Mouse (Mus musculus): ENCODE results near the gene Enc1. TPM values are rescaled to one million over a fixed set of nuclear protein-coding genes. Genes with fewer than 3 reads are reported as not detected.

Enc1 gene
- total and polyA plus RNA-seq, 3 experiments: 5.2 to 10.0 (median 7.7) TPM

GRCm38 (mm10) chr13:97197932-97198562 lies 42.9 kb upstream of the Enc1 start, which contains the start of gene Hexb:
Gene Hexb, minus strand, starts transcription at chr13:97198357.
- no peaks in the 10 kb centered on the region for H3K27me3 ChIP-seq (ENCODE audit: control insufficient read depth, insufficient read depth, low read length)
- H3K27ac ChIP-seq: peak within 1 kb of the TSS; percentile 92
- H3K79me2 ChIP-seq (replicated peaks; ENCODE audit: control insufficient read depth, insufficient read depth, low read length): no peaks in the 10 kb centered on the region
- H3K36me3 ChIP-seq (ENCODE audit: control insufficient read depth, insufficient read depth, low read length): no peaks in the 10 kb centered on the region
- no peaks in the 10 kb centered on the region; the same call in 1 of the 2 replicates for H3K4me1 ChIP-seq (ENCODE audit: control insufficient read depth, insufficient read depth, low read length)
- intact Hi-C loops (cut with DNase I): loop anchor here (10.0 kb wide), 1 partner anchor 1067 kb away; the partner anchor contains the start of genes Ankra2 and Utp15
- peak within 1 kb of the TSS; percentile 74 for H3K9ac ChIP-seq (ENCODE audit: low read depth, low read length)
- peak; percentile 89 for TF ChIP-seq POLR2A (IDR thresholded peaks at IDR 0.05; ENCODE audit: insufficient read depth, low read depth, low read length)
- TF ChIP-seq CTCF (IDR thresholded peaks at IDR 0.05): peak; percentile 49
- TF ChIP-seq EP300 (IDR thresholded peaks at IDR 0.05; ENCODE audit: insufficient read depth, low read depth, low read length): no peak
- DNase-seq: peak; percentile 97 to 98
- peak within 1 kb of the TSS; percentile 95 for H3K4me3 ChIP-seq
- under 1% methylated on average over 45 of the region's 45 CpGs for WGBS

- DNase-seq: no peak
- intact Hi-C loops (cut with DNase I): loop anchor here (10.0 kb wide), 1 partner anchor 1066 kb away; the partner anchor contains the start of genes Ankra2 and Utp15
- Histone ChIP-seq H3K27me3 (ENCODE audit: control insufficient read depth, insufficient read depth, low read length) (no peaks in the 10 kb centered on the region), H3K79me2 (replicated peaks; ENCODE audit: control insufficient read depth, insufficient read depth, low read length) (no peaks in the 10 kb centered on the region), H3K4me1 (ENCODE audit: control insufficient read depth, insufficient read depth, low read length) (no peaks in the 10 kb centered on the region; the same call in 1 of the 2 replicates), H3K36me3 (ENCODE audit: control insufficient read depth, insufficient read depth, low read length) (no peaks in the 10 kb centered on the region), H3K9ac (ENCODE audit: low read depth, low read length) (no peak overlapping the region), H3K27ac (no peak overlapping the region; the same call in 1 of the 2 replicates), H3K4me3 (no peak overlapping the region)
- WGBS: 65% methylated on average over 2 of the region's 2 CpGs
- no peak for TF ChIP-seq CTCF (IDR thresholded peaks at IDR 0.05)
- TF ChIP-seq EP300 (IDR thresholded peaks at IDR 0.05; ENCODE audit: insufficient read depth, low read depth, low read length): no peak
- no peak for TF ChIP-seq POLR2A (IDR thresholded peaks at IDR 0.05; ENCODE audit: insufficient read depth, low read depth, low read length)
These were observed 41.8 kb upstream of the Enc1 start for GRCm38 (mm10) chr13:97199123-97199522.

- H3K27ac ChIP-seq: no peak overlapping the region
- no peak overlapping the region for H3K9ac ChIP-seq (ENCODE audit: low read depth, low read length)
- intact Hi-C loops (cut with DNase I): no loop called here
- no peaks in the 10 kb centered on the region; the same call in 1 of the 2 replicates for H3K4me1 ChIP-seq (ENCODE audit: control insufficient read depth, insufficient read depth, low read length)
- H3K4me3 ChIP-seq: no peak overlapping the region
- WGBS: 50% methylated on average over 7 of the region's 7 CpGs
- H3K36me3 ChIP-seq (ENCODE audit: control insufficient read depth, insufficient read depth, low read length): peaks cover 3% of the 10 kb centered on the region; the same call in 1 of the 2 replicates
- no peaks in the 10 kb centered on the region for H3K79me2 ChIP-seq (replicated peaks; ENCODE audit: control insufficient read depth, insufficient read depth, low read length)
- TF ChIP-seq POLR2A (IDR thresholded peaks at IDR 0.05; ENCODE audit: insufficient read depth, low read depth, low read length) (no peak), CTCF (IDR thresholded peaks at IDR 0.05) (no peak), EP300 (IDR thresholded peaks at IDR 0.05; ENCODE audit: insufficient read depth, low read depth, low read length) (no peak)
- no peaks in the 10 kb centered on the region for H3K27me3 ChIP-seq (ENCODE audit: control insufficient read depth, insufficient read depth, low read length)
- no peak for DNase-seq
These were observed 39.8 kb upstream of the Enc1 start for GRCm38 (mm10) chr13:97201076-97201475.

- no peak for DNase-seq
- no peak for TF ChIP-seq POLR2A (IDR thresholded peaks at IDR 0.05; ENCODE audit: insufficient read depth, low read depth, low read length)
- TF ChIP-seq EP300 (IDR thresholded peaks at IDR 0.05; ENCODE audit: insufficient read depth, low read depth, low read length): no peak
- no peak for TF ChIP-seq CTCF (IDR thresholded peaks at IDR 0.05)
- peaks cover 3% of the 10 kb centered on the region; the same call in 1 of the 2 replicates for H3K36me3 ChIP-seq (ENCODE audit: control insufficient read depth, insufficient read depth, low read length)
- no peaks in the 10 kb centered on the region for H3K27me3 ChIP-seq (ENCODE audit: control insufficient read depth, insufficient read depth, low read length)
- no peaks in the 10 kb centered on the region for H3K79me2 ChIP-seq (replicated peaks; ENCODE audit: control insufficient read depth, insufficient read depth, low read length)
- no peak overlapping the region for H3K27ac ChIP-seq
- H3K4me3 ChIP-seq: no peak overlapping the region
- no peaks in the 10 kb centered on the region; the same call in 1 of the 2 replicates for H3K4me1 ChIP-seq (ENCODE audit: control insufficient read depth, insufficient read depth, low read length)
- 71% methylated on average over 4 of the region's 4 CpGs for WGBS
- no peak overlapping the region for H3K9ac ChIP-seq (ENCODE audit: low read depth, low read length)
- intact Hi-C loops (cut with DNase I): no loop called here
These were observed 39.0 kb upstream of the Enc1 start for GRCm38 (mm10) chr13:97201896-97202295.

- 4% methylated on average over 18 of the region's 18 CpGs for WGBS
- TF ChIP-seq POLR2A (IDR thresholded peaks at IDR 0.05; ENCODE audit: insufficient read depth, low read depth, low read length): peak; percentile 54; the same call in 1 of the 2 replicates
- peak; percentile 92 for TF ChIP-seq CTCF (IDR thresholded peaks at IDR 0.05)
- no peak for TF ChIP-seq EP300 (IDR thresholded peaks at IDR 0.05; ENCODE audit: insufficient read depth, low read depth, low read length)
These were observed 35.7 kb upstream of the Enc1 start for GRCm38 (mm10) chr13:97205052-97205701.

More at GRCm38 (mm10) chr13:97205052-97205701, 35.7 kb upstream of the Enc1 start:
- peak overlapping the region; percentile 49 for H3K4me3 ChIP-seq
- DNase-seq: peak; percentile 86 to 89
- peaks cover 3% of the 10 kb centered on the region; the same call in 1 of the 2 replicates for H3K36me3 ChIP-seq (ENCODE audit: control insufficient read depth, insufficient read depth, low read length)
- peak overlapping the region; percentile 74 for H3K9ac ChIP-seq (ENCODE audit: low read depth, low read length)
- no peaks in the 10 kb centered on the region; the same call in 1 of the 2 replicates for H3K4me1 ChIP-seq (ENCODE audit: control insufficient read depth, insufficient read depth, low read length)
- no peaks in the 10 kb centered on the region for H3K79me2 ChIP-seq (replicated peaks; ENCODE audit: control insufficient read depth, insufficient read depth, low read length)
- H3K27ac ChIP-seq: peak overlapping the region; percentile 89
- no peaks in the 10 kb centered on the region for H3K27me3 ChIP-seq (ENCODE audit: control insufficient read depth, insufficient read depth, low read length)
- intact Hi-C loops (cut with DNase I): loop anchor here (2.0 kb wide), 1 partner anchor 68 kb away; the partner anchor contains the start of genes Gfm2 and Nsa2

Data from heart, adult 2 months (tissue).